Mouse (Mus musculus) spleen, adult 2 months (tissue): ENCODE data around the gene Kif13a. TPM values are rescaled to one million over a fixed set of nuclear protein-coding genes. Genes with fewer than 3 reads are reported as not detected.

ENCODE experiments used
- DNase-seq, 2 experiments: peaks; one replicate each; pipeline versions ENCODE4 v3.0.0 to v3.0.0-alpha.2; 2012 to 2021; ENCODE audit warnings: low spot score in 2 of 2, low read depth in 1 of 2
- H3K27ac ChIP-seq: fragments of 200-500 bp; 2 replicates; pipeline ENCODE4 v1.5.1; 2012; ENCODE audit warnings: low read length, inconsistent platforms; ENCODE audit not compliant: insufficient read depth
- H3K27me3 ChIP-seq: fragments of 200-500 bp; 2 replicates; pipeline ENCODE4 v1.6.1; 2012; ENCODE audit warnings: mild to moderate bottlenecking, moderate library complexity, low read length, inconsistent platforms; ENCODE audit not compliant: control insufficient read depth, insufficient read depth
- H3K36me3 ChIP-seq: fragments of 200-500 bp; 2 replicates; pipeline ENCODE4 v1.6.1; 2012; ENCODE audit warnings: mild to moderate bottlenecking, low read length, inconsistent platforms; ENCODE audit not compliant: control insufficient read depth, insufficient read depth
- H3K4me1 ChIP-seq: fragments of 200-500 bp; 2 replicates; pipeline ENCODE4 v1.6.1; 2011; ENCODE audit warnings: inconsistent platforms; ENCODE audit not compliant: control insufficient read depth, insufficient read depth, insufficient read length
- H3K4me3 ChIP-seq: fragments of 200-500 bp; 2 replicates; pipeline ENCODE4 v1.5.1; 2011; ENCODE audit warnings: mild to moderate bottlenecking, inconsistent platforms; ENCODE audit not compliant: insufficient read depth, insufficient read length; ENCODE audit errors: extremely low read depth
- CTCF ChIP-seq: fragments of 200-500 bp; IDR thresholded peaks from 2 replicates; pipeline ENCODE4 v1.5.1; 2011; ENCODE audit warnings: mild to moderate bottlenecking, inconsistent platforms; ENCODE audit not compliant: insufficient read depth, insufficient read length, insufficient replicate concordance; ENCODE audit errors: extremely low read depth
- POLR2A ChIP-seq: fragments of 200-500 bp; IDR thresholded peaks from 2 replicates; pipeline ENCODE4 v1.6.1; 2011; ENCODE audit warnings: low read depth, low read length, inconsistent platforms
- WGBS: fragments of 180-500 bp; shearing (Covaris S2); methylation state at CpG from one replicate; pipeline ENCODE4 v1.1.7; 2018; 5-methylcytosine and 5-hydroxymethylcytosine counted together
- polyA plus RNA-seq: library from polyadenylated mRNA; depleted of rRNA; stranded (reverse); fragments of >200 nt; gene quantifications from 2 replicates; pipeline ENCODE4 v1.2.3, GENCODE M21; 2012; rRNA removed

The Kif13a gene
- polyA plus RNA-seq, 1 experiment: 5.6 TPM

- no peak for TF ChIP-seq CTCF
- no peak for TF ChIP-seq POLR2A
- no peak for DNase-seq
- 29% methylated on average over 3 of the region's 3 CpGs for WGBS
- peaks cover 10% of the 10 kb centered on the region for H3K4me1 ChIP-seq
- H3K27me3 ChIP-seq: no peaks in the 10 kb centered on the region
- H3K27ac ChIP-seq: no peak overlapping the region
- no peak overlapping the region for H3K4me3 ChIP-seq
- H3K36me3 ChIP-seq: peaks cover 10% of the 10 kb centered on the region
Observed at GRCm38 (mm10) chr13:46715976-46716639, 213.6 kb downstream of the Kif13a start.

- Histone ChIP-seq H3K27ac (no peak overlapping the region), H3K36me3 (peaks cover 24% of the 10 kb centered on the region), H3K4me3 (no peak overlapping the region), H3K27me3 (no peaks in the 10 kb centered on the region), H3K4me1 (peaks cover 5% of the 10 kb centered on the region)
- WGBS: 93% methylated on average over 5 of the region's 5 CpGs
- TF ChIP-seq POLR2A (no peak), CTCF (no peak)
- DNase-seq: no peak
Observed at GRCm38 (mm10) chr13:46713486-46713885, 216.2 kb downstream of the Kif13a start.

DNA sequence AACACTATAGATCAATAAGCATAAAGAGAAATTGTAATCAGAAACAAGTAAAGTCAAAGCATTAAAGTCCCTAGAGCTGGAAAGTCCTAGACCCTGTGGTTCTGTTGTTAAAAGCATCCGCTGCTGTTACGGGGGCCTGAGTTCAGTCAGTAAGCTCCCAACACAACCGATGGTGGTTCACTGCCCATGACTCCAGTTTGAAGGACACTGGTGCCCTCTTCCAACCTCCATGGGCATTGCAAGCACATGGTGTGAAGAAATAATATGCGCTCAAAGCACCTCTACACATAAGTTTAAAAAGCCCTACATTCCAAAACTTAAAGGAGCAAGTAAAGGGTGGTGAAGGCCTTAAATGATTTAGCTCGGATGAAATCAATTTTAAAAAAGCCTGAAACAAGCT, 226.5 kb downstream of the Kif13a start:
- peak in 1 of 2 experiments; percentile 36 for DNase-seq

GRCm38 (mm10) chr13:46701486-46701885, 228.2 kb downstream of the Kif13a start:
- WGBS: 61% methylated on average over 2 of the region's 2 CpGs

More for the DNA sequence above, 226.5 kb downstream of the Kif13a start:
- Histone ChIP-seq H3K36me3 (peaks cover 9% of the 10 kb centered on the region), H3K27ac (no peak overlapping the region), H3K4me3 (no peak overlapping the region), H3K4me1 (no peaks in the 10 kb centered on the region), H3K27me3 (no peaks in the 10 kb centered on the region)
- TF ChIP-seq CTCF (peak; percentile 26; the same call in 1 of the 2 replicates), POLR2A (no peak)
- 84% methylated on average over 5 of the region's 5 CpGs for WGBS

DNA sequence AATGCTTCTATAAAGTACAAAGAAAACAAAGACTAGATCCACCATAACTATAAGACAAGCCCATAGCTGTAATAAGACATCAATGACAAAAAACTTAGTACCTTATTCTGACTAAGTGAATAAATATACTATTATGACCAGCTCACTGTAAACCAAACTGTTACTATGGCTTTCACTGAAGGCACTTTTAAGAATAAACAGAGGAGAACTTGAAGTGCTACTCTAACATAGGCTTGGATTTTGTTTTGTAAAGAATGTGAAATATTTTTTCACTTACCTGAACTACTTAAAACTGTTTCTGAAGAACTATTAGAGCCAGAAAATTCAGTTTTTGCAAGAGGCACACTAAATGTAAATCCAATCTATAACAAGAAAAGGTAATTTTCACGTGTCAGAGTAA, 230.3 kb downstream of the Kif13a start:
- no peaks in the 10 kb centered on the region for H3K4me1 ChIP-seq
- TF ChIP-seq CTCF: no peak
- TF ChIP-seq POLR2A: no peak
- H3K4me3 ChIP-seq: no peak overlapping the region
- H3K27ac ChIP-seq: no peak overlapping the region
- 99% methylated on average over 1 of the region's 1 CpGs for WGBS
- no peaks in the 10 kb centered on the region for H3K27me3 ChIP-seq
- peaks cover 16% of the 10 kb centered on the region for H3K36me3 ChIP-seq
- DNase-seq: no peak

More at GRCm38 (mm10) chr13:46701486-46701885, 228.2 kb downstream of the Kif13a start:
- TF ChIP-seq POLR2A: no peak
- TF ChIP-seq CTCF: no peak
- H3K4me1 ChIP-seq: no peaks in the 10 kb centered on the region
- no peak overlapping the region for H3K27ac ChIP-seq
- no peaks in the 10 kb centered on the region for H3K27me3 ChIP-seq
- DNase-seq: no peak
- no peak overlapping the region for H3K4me3 ChIP-seq
- peaks cover 11% of the 10 kb centered on the region for H3K36me3 ChIP-seq

Other genes with a start within 250 kb of the Kif13a start
- 63.8 and 70.8 TPM in 2 replicates for gene Nup153, start 201.9 kb downstream of the Kif13a start, polyA plus RNA-seq
- gene Nhlrc1, start 85.0 kb upstream of the Kif13a start, polyA plus RNA-seq: 0.95 and 1.00 TPM in 2 replicates
- gene Kdm1b, start 113.6 kb upstream of the Kif13a start, polyA plus RNA-seq: 5.3 and 7.3 TPM in 2 replicates
- gene Tpmt, start 114.9 kb upstream of the Kif13a start, polyA plus RNA-seq: 0.52 and 0.57 TPM in 2 replicates
- 37.8 and 50.5 TPM in 2 replicates for gene Dek, start 176.3 kb upstream of the Kif13a start, polyA plus RNA-seq
- 4.5 and 4.6 TPM in 2 replicates for gene Rnf144b, start 192.8 kb upstream of the Kif13a start, polyA plus RNA-seq